26 mouse cellular contexts compared by ENCODE assay signal in genomic region chr2:6556913-6557312, GRCm38 (mm10).
"Had no signal": no experiment of that assay in that cellular context is flagged by ENCODE, and none has a peak within 500 bp of the region (broad histone marks: within the 10 kb centered on the region; RNA-seq: fewer than 3 reads in every experiment).

No protein-coding gene starts in this region.

- DNase-seq: gastrocnemius, adult 2 months; gastrocnemius, postnatal 10 days; gastrocnemius, postnatal 25 days; heart, adult 11 months; heart, postnatal 10 days; heart, postnatal 4 days; kidney, adult 11 months; kidney, adult 8-10 months; kidney, postnatal 10 days; kidney, postnatal 25 days; kidney, postnatal 4 days; layer of hippocampus, adult 9-11 months; liver; liver, embryonic 13.5 days had no signal

- H3K27ac ChIP-seq: gastrocnemius, adult 2 months; heart, embryonic 10.5 days; hindbrain, embryonic 10.5 days; hindbrain, embryonic 13.5 days; hindbrain, embryonic 15.5 days; hindbrain, postnatal 0 days; layer of hippocampus, adult 2 months; left cerebral cortex, adult 2 months; limb, embryonic 10.5 days; limb, embryonic 12.5 days; liver, embryonic 13.5 days had no signal

- H3K4me3 ChIP-seq: gastrocnemius, adult 2 months; heart, embryonic 10.5 days; heart, embryonic 12.5 days; hindbrain, embryonic 10.5 days; hindbrain, embryonic 13.5 days; hindbrain, embryonic 15.5 days; layer of hippocampus, adult 2 months; left cerebral cortex, adult 2 months; limb, embryonic 10.5 days; limb, embryonic 12.5 days; liver, embryonic 13.5 days had no signal

- H3K27me3 ChIP-seq: heart, embryonic 12.5 days; hindbrain, embryonic 13.5 days; hindbrain, embryonic 15.5 days; limb, embryonic 12.5 days; liver, embryonic 13.5 days had no signal

- H3K36me3 ChIP-seq: limb, embryonic 10.5 days; limb, embryonic 12.5 days; liver, embryonic 13.5 days had no signal

- H3K4me2 ChIP-seq: heart, embryonic 12.5 days; hindbrain, embryonic 13.5 days; hindbrain, embryonic 15.5 days; limb, embryonic 12.5 days; liver, embryonic 11.5 days; liver, embryonic 13.5 days had no signal

- H3K4me1 ChIP-seq: heart, embryonic 10.5 days; heart, embryonic 12.5 days; hindbrain, embryonic 13.5 days; hindbrain, embryonic 15.5 days; limb, embryonic 10.5 days; limb, embryonic 12.5 days; liver, embryonic 13.5 days had no signal

- H3K9me3 ChIP-seq: heart, embryonic 10.5 days; heart, embryonic 12.5 days; hindbrain, embryonic 10.5 days; hindbrain, embryonic 13.5 days; hindbrain, embryonic 15.5 days; limb, embryonic 10.5 days; limb, embryonic 12.5 days; liver, embryonic 13.5 days had no signal

- H3K9ac ChIP-seq: heart, embryonic 12.5 days; hindbrain, embryonic 13.5 days; hindbrain, embryonic 15.5 days; limb, embryonic 12.5 days; liver, embryonic 13.5 days had no signal

- ATAC-seq: hindbrain, postnatal 0 days; intestine, embryonic 16.5 days had no signal
